Mouse (Mus musculus): ENCODE measurements around the gene Adh6a.

DNA sequence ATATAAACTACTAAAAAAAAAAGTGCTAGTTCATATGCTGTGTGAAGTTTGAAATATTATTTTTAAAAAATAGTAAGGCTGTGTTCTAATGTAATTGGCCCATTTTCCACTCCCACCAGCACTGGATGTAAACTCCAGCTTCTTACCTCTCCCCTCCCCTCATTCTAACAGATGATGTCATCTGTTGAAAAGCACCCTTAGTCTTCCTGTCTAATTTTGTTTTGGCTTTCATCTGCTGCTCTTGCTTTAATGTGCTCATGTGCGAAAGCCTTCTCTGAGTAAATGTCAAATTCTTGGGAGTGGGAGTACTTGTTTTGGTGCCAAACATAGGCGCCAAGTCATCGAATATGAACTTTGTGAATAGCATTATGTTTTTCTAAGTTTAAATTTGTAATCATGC is 48.4 kb upstream of the Adh6a start:
- TF ChIP-seq CTCF (IDR thresholded peaks at IDR 0.05; ENCODE audit: extremely low read depth, insufficient read length, insufficient replicate concordance, low read depth, low read length) (no peak), POLR2A (IDR thresholded peaks at IDR 0.05; ENCODE audit: low read depth, low read length) (no peak)

All from small intestine, adult 2 months (tissue).